Mouse (Mus musculus) E14TG2a.4 (cell line): Measurements from ENCODE around the gene Elmo1.

Source experiments
- CTCF ChIP-seq: conservative IDR thresholded peaks from 2 replicates; pipeline ENCODE4 v1.5.1; 2014; ENCODE audit warnings: low read length
- NANOG ChIP-seq: IDR thresholded peaks from 2 replicates; pipeline ENCODE4 v1.6.1; 2014; ENCODE audit warnings: borderline replicate concordance, low read length, mixed read lengths
- POU5F1 ChIP-seq: IDR thresholded peaks from 2 replicates; pipeline ENCODE4 v1.6.1; 2014; ENCODE audit warnings: low read length, borderline replicate concordance

DNA sequence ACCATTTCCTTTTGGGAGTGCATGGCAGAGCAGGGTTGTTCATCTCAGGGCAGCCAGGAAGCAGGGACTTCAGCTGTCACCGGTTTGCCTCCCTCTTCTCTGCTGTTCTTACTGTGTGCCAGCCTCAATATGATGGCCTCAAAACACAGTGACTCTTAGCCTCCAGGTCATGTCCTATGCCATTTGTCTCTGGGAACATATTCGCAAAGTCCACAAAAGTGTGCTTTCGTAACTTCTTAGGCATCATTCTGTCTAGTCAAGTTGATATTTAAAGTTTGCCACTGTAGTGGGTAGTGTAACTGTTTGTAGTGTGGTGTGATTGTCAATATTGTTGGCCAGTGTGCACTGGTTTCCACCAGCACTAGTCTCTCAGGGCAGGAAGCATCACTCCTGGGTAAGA is 40.3 kb downstream of the Elmo1 start:
- TF ChIP-seq CTCF (no peak), POU5F1 (no peak), NANOG (no peak)
